Comparison of ENCODE assay signal across 21 mouse cellular contexts in genomic region chr6:91543056-91543455, GRCm38 (mm10). TPM values are rescaled to one million over a fixed set of nuclear protein-coding genes. Genes with fewer than 3 reads are reported as not detected.
DNase-seq lines count a peak whose midpoint lies in the region; ATAC-seq and TF ChIP-seq lines count a peak whose summit lies in the region.
"Had no signal": no experiment of that assay in that cellular context is flagged by ENCODE, and none has a peak within 500 bp of the region (broad histone marks: within the 10 kb centered on the region; RNA-seq: fewer than 3 reads in every experiment).

No protein-coding gene starts in this region.

- WGBS in heart, adult 2 months = 57% methylated on average over 5 of the region's 5 CpGs
- WGBS in heart, embryonic 10.5 days = 42% methylated on average over 5 of the region's 5 CpGs
- 25% methylated on average over 5 of the region's 5 CpGs for WGBS in heart, postnatal 0 days
- 90% methylated on average over 5 of the region's 5 CpGs for WGBS in midbrain, embryonic 11.5 days
- WGBS in midbrain, embryonic 16.5 days = 84% methylated on average over 5 of the region's 5 CpGs
- 85% methylated on average over 5 of the region's 5 CpGs for WGBS in limb, embryonic 10.5 days

- TF ChIP-seq POLR2A in heart, adult 2 months (IDR thresholded peaks at IDR 0.05; ENCODE audit: insufficient read depth, low read depth, low read length) = no peak

- peak in 1 of 2 experiments; percentile 43 for DNase-seq in heart, adult 2 months
- DNase-seq in heart, embryonic 10.5 days (ENCODE audit: low spot score) = no peak
- no peak for DNase-seq in heart, postnatal 0 days (ENCODE audit: low spot score)
- no peak for DNase-seq in heart, postnatal 36 days
- peak; percentile 41 for DNase-seq in midbrain, embryonic 11.5 days (ENCODE audit: low spot score, missing footprints)
- DNase-seq in limb, embryonic 10.5 days (ENCODE audit: low spot score) = no peak
- DNase-seq: adrenal gland, adult 8-10 months; adrenal gland, postnatal 36 days; cerebellum, adult 2 months; cerebellum, postnatal 10 days; gastrocnemius, postnatal 10 days; kidney, adult 9 months had no signal

- H3K27me3 ChIP-seq in heart, adult 2 months (ENCODE audit: control insufficient read depth, insufficient read depth, low read length) = no peaks in the 10 kb centered on the region
- peaks cover 67% of the 10 kb centered on the region for H3K27me3 ChIP-seq in heart, embryonic 10.5 days (ENCODE audit: insufficient read depth, poor library complexity, severe bottlenecking)
- peaks cover 57% of the 10 kb centered on the region for H3K27me3 ChIP-seq in heart, postnatal 0 days (ENCODE audit: control insufficient read depth, insufficient read depth, low read length)
- H3K27me3 ChIP-seq in midbrain, embryonic 11.5 days (ENCODE audit: control insufficient read depth, insufficient read depth, low read length) = no peaks in the 10 kb centered on the region
- no peaks in the 10 kb centered on the region for H3K27me3 ChIP-seq in midbrain, embryonic 16.5 days (ENCODE audit: control insufficient read depth, insufficient read depth, low read depth, low read length)
- no peaks in the 10 kb centered on the region for H3K27me3 ChIP-seq in limb, embryonic 10.5 days (ENCODE audit: low read depth, poor library complexity, severe bottlenecking)
- H3K27me3 ChIP-seq: embryonic facial prominence, embryonic 15.5 days; forebrain, embryonic 12.5 days; hindbrain, embryonic 13.5 days had no signal

- H3K36me3 ChIP-seq in heart, adult 2 months (ENCODE audit: control insufficient read depth, insufficient read depth, low read length) = no peaks in the 10 kb centered on the region
- no peaks in the 10 kb centered on the region for H3K36me3 ChIP-seq in heart, embryonic 10.5 days
- H3K36me3 ChIP-seq in heart, postnatal 0 days (replicated peaks; ENCODE audit: control insufficient read depth, insufficient read depth, low read length) = no peaks in the 10 kb centered on the region
- H3K36me3 ChIP-seq in midbrain, embryonic 11.5 days (ENCODE audit: control insufficient read depth, insufficient read depth, low read length) = no peaks in the 10 kb centered on the region
- no peaks in the 10 kb centered on the region for H3K36me3 ChIP-seq in midbrain, embryonic 16.5 days (ENCODE audit: control insufficient read depth, insufficient read depth, low read length)
- no peaks in the 10 kb centered on the region for H3K36me3 ChIP-seq in limb, embryonic 10.5 days
- H3K36me3 ChIP-seq: embryonic facial prominence, embryonic 15.5 days; forebrain, embryonic 12.5 days; G1E; hindbrain, embryonic 13.5 days had no signal

- TF ChIP-seq CTCF in heart, adult 2 months (IDR thresholded peaks at IDR 0.05) = no peak
- TF ChIP-seq CTCF in heart, postnatal 0 days (IDR thresholded peaks at IDR 0.05; ENCODE audit: low read depth) = no peak

- no peak overlapping the region for H3K4me2 ChIP-seq in heart, postnatal 0 days (ENCODE audit: low read depth, low read length)
- H3K4me2 ChIP-seq in midbrain, embryonic 11.5 days = no peak overlapping the region
- no peak overlapping the region for H3K4me2 ChIP-seq in midbrain, embryonic 16.5 days (ENCODE audit: low read length)
- H3K4me2 ChIP-seq: embryonic facial prominence, embryonic 15.5 days; forebrain, embryonic 12.5 days; hindbrain, embryonic 13.5 days had no signal

- H3K4me1 ChIP-seq in heart, adult 2 months (ENCODE audit: control insufficient read depth, insufficient read depth, low read length) = peaks cover 12% of the 10 kb centered on the region
- peaks cover 37% of the 10 kb centered on the region for H3K4me1 ChIP-seq in heart, embryonic 10.5 days
- H3K4me1 ChIP-seq in heart, postnatal 0 days (ENCODE audit: control insufficient read depth, insufficient read depth) = peaks cover 38% of the 10 kb centered on the region
- H3K4me1 ChIP-seq in midbrain, embryonic 11.5 days (ENCODE audit: control insufficient read depth, insufficient read depth, low read length) = no peaks in the 10 kb centered on the region
- no peaks in the 10 kb centered on the region for H3K4me1 ChIP-seq in midbrain, embryonic 16.5 days (ENCODE audit: control insufficient read depth, insufficient read depth, low read length)
- peaks cover 22% of the 10 kb centered on the region for H3K4me1 ChIP-seq in limb, embryonic 10.5 days
- H3K4me1 ChIP-seq: forebrain, embryonic 12.5 days; hindbrain, embryonic 13.5 days had no signal

- H3K9me3 ChIP-seq in heart, embryonic 10.5 days = no peaks in the 10 kb centered on the region
- no peaks in the 10 kb centered on the region for H3K9me3 ChIP-seq in heart, postnatal 0 days (replicated peaks; ENCODE audit: control insufficient read depth, low read length)
- H3K9me3 ChIP-seq in midbrain, embryonic 11.5 days (ENCODE audit: control insufficient read depth, low read length) = no peaks in the 10 kb centered on the region
- H3K9me3 ChIP-seq in midbrain, embryonic 16.5 days (replicated peaks; ENCODE audit: control insufficient read depth, low read length, poor library complexity, severe bottlenecking) = no peaks in the 10 kb centered on the region
- H3K9me3 ChIP-seq in limb, embryonic 10.5 days (replicated peaks) = no peaks in the 10 kb centered on the region
- H3K9me3 ChIP-seq: embryonic facial prominence, embryonic 15.5 days; forebrain, embryonic 12.5 days; G1E; hindbrain, embryonic 13.5 days had no signal

- TF ChIP-seq EP300 in heart, adult 2 months (IDR thresholded peaks at IDR 0.05; ENCODE audit: insufficient read depth, low read depth, low read length) = 0 out of 2 replicates have a peak, but pooled peaks have one; percentile 70
- TF ChIP-seq EP300 in heart, postnatal 0 days (IDR thresholded peaks at IDR 0.05; ENCODE audit: low read depth) = no peak

- 0 out of 2 replicates have a peak, but pooled peaks have one; percentile 10 for ATAC-seq in heart, postnatal 0 days (ENCODE audit: insufficient read depth, low read depth)
- ATAC-seq in midbrain, embryonic 11.5 days (ENCODE audit: low FRiP score) = no peak
- ATAC-seq in midbrain, embryonic 16.5 days = no peak
- ATAC-seq in CD4-positive, CD25-positive, alpha-beta regulatory T cell, adult 4 months = no peak
- ATAC-seq: forebrain, embryonic 16.5 days; intestine, postnatal 0 days had no signal

- intact Hi-C loops in heart, adult 2 months (cut with DNase I) = no loop called here
- intact Hi-C loops in heart, postnatal 36 days (cut with DNase I) = no loop called here

- H3K4me3 ChIP-seq in heart, adult 2 months = no peak overlapping the region
- H3K4me3 ChIP-seq in heart, embryonic 10.5 days = no peak overlapping the region
- H3K4me3 ChIP-seq in heart, postnatal 0 days (ENCODE audit: low read depth, low read length) = no peak overlapping the region
- no peak overlapping the region for H3K4me3 ChIP-seq in midbrain, embryonic 11.5 days (ENCODE audit: low read depth, low read length)
- no peak overlapping the region for H3K4me3 ChIP-seq in midbrain, embryonic 16.5 days (ENCODE audit: low read depth, low read length)
- H3K4me3 ChIP-seq in limb, embryonic 10.5 days = no peak overlapping the region
- H3K4me3 ChIP-seq: embryonic facial prominence, embryonic 15.5 days; erythroblast, embryonic 14.5 days; forebrain, embryonic 12.5 days; hindbrain, embryonic 13.5 days had no signal

- no peaks in the 10 kb centered on the region for H3K79me2 ChIP-seq in heart, adult 2 months (replicated peaks; ENCODE audit: control insufficient read depth, insufficient read depth, low read length)

- no peak overlapping the region for H3K27ac ChIP-seq in heart, adult 2 months
- H3K27ac ChIP-seq in heart, embryonic 10.5 days = no peak overlapping the region; the same call in 1 of the 2 replicates
- H3K27ac ChIP-seq in heart, postnatal 0 days (ENCODE audit: low read depth) = no peak overlapping the region; the same call in 1 of the 2 replicates
- no peak overlapping the region for H3K27ac ChIP-seq in midbrain, embryonic 11.5 days (ENCODE audit: low read depth, low read length)
- H3K27ac ChIP-seq in midbrain, embryonic 16.5 days (ENCODE audit: low read length) = no peak overlapping the region
- H3K27ac ChIP-seq in limb, embryonic 10.5 days = 0 out of 2 replicates have a peak overlapping the region, but pooled peaks have one; percentile 30
- H3K27ac ChIP-seq: embryonic facial prominence, embryonic 15.5 days; forebrain, embryonic 12.5 days; hindbrain, embryonic 13.5 days had no signal

- H3K9ac ChIP-seq in heart, adult 2 months (ENCODE audit: low read depth, low read length) = no peak overlapping the region
- H3K9ac ChIP-seq in heart, postnatal 0 days (replicated peaks; ENCODE audit: low read depth, low read length) = no peak overlapping the region
- no peak overlapping the region for H3K9ac ChIP-seq in midbrain, embryonic 11.5 days (ENCODE audit: low read length)
- no peak overlapping the region for H3K9ac ChIP-seq in midbrain, embryonic 16.5 days (ENCODE audit: low read depth, low read length)
- H3K9ac ChIP-seq: embryonic facial prominence, embryonic 15.5 days; forebrain, embryonic 12.5 days; hindbrain, embryonic 13.5 days had no signal

RNA-seq across cellular contexts. Expression of gene Lsm3, which starts 27.3 kb away (rescaled TPM):
- total RNA-seq in heart, adult 2 months (2021) = 10 to 100 TPM; 55.8 to 59.7 TPM
- 31.0 and 50.3 TPM in 2 replicates for polyA plus RNA-seq in heart, adult 2 months (2012; rRNA removed)
- 228 and 283 TPM in 2 replicates for polyA plus RNA-seq in heart, embryonic 10.5 days (2016; fragmentation: Nextera tagmentation; extraction: Ambion mirVana)
- 32.1 and 42.8 TPM in 2 replicates for total RNA-seq in heart, postnatal 0 days (2014; rRNA removed; ENCODE audit: low replicate concordance)
- polyA plus RNA-seq in heart, postnatal 0 days (2015; fragmentation: Nextera tagmentation; extraction: Ambion mirVana) = 145 and 151 TPM in 2 replicates
- 10 to 100 TPM; 53.8 to 55.3 TPM for total RNA-seq in heart, postnatal 36 days (2021)
- 285 and 305 TPM in 2 replicates for polyA plus RNA-seq in midbrain, embryonic 11.5 days (2014; fragmentation: Nextera tagmentation; extraction: Ambion mirVana)
- 129 and 135 TPM in 2 replicates for polyA plus RNA-seq in midbrain, embryonic 16.5 days (2015; fragmentation: Nextera tagmentation; extraction: Ambion mirVana)
- polyA plus RNA-seq in limb, embryonic 10.5 days (2016; fragmentation: Nextera tagmentation; extraction: Ambion mirVana) = 460 and 503 TPM in 2 replicates
- 100 to 1,000 TPM; 129 to 140 TPM for polyA plus RNA-seq in CD4-positive, CD25-positive, alpha-beta regulatory T cell, adult 4 months (2017; shearing (Covaris generic))

RNA-seq across cellular contexts. Expression of gene Xpc, which starts 27.4 kb away (rescaled TPM):
- total RNA-seq in heart, adult 2 months (2021) = 10 to 100 TPM in 1 of 2 experiments, 1 to 10 TPM in 1; 9.3 to 10.7 TPM
- 5.6 and 7.7 TPM in 2 replicates for polyA plus RNA-seq in heart, adult 2 months (2012; rRNA removed)
- 12.2 and 14.2 TPM in 2 replicates for polyA plus RNA-seq in heart, embryonic 10.5 days (2016; fragmentation: Nextera tagmentation; extraction: Ambion mirVana)
- total RNA-seq in heart, postnatal 0 days (2014; rRNA removed; ENCODE audit: low replicate concordance) = 5.7 and 7.7 TPM in 2 replicates
- polyA plus RNA-seq in heart, postnatal 0 days (2015; fragmentation: Nextera tagmentation; extraction: Ambion mirVana) = 9.8 and 11.3 TPM in 2 replicates
- total RNA-seq in heart, postnatal 36 days (2021) = 10 to 100 TPM; 10.8 to 12.8 TPM
- polyA plus RNA-seq in midbrain, embryonic 11.5 days (2014; fragmentation: Nextera tagmentation; extraction: Ambion mirVana) = 21.6 and 23.2 TPM in 2 replicates
- 18.6 and 20.4 TPM in 2 replicates for polyA plus RNA-seq in midbrain, embryonic 16.5 days (2015; fragmentation: Nextera tagmentation; extraction: Ambion mirVana)
- polyA plus RNA-seq in limb, embryonic 10.5 days (2016; fragmentation: Nextera tagmentation; extraction: Ambion mirVana) = 25.0 and 27.0 TPM in 2 replicates
- polyA plus RNA-seq in CD4-positive, CD25-positive, alpha-beta regulatory T cell, adult 4 months (2017; shearing (Covaris generic)) = 10 to 100 TPM; 13.4 to 18.2 TPM
